Mouse (Mus musculus) liver, embryonic 15.5 days (tissue): ENCODE results near the gene D6Ertd527e. TPM values are rescaled to one million over a fixed set of nuclear protein-coding genes. Genes with fewer than 3 reads are reported as not detected.

ENCODE experiments used
- ATAC-seq: fragments of 200-750 bp; cut with Nextera tagmentation; 2 replicates; pipeline ENCODE4 v1.8.0; 2017; ENCODE audit warnings: moderate number of reproducible peaks, mild to moderate bottlenecking, moderate library complexity; ENCODE audit not compliant: insufficient read depth
- H3K27ac ChIP-seq: fragments of 300-500 bp; sonication (generic); replicated peaks from 2 replicates; pipeline ENCODE4 v1.5.1; 2015; ENCODE audit warnings: mild to moderate bottlenecking, inconsistent platforms
- H3K27me3 ChIP-seq: fragments of 300-500 bp; sonication (generic); 2 replicates; pipeline ENCODE4 v1.6.1; 2015; ENCODE audit warnings: mild to moderate bottlenecking, inconsistent platforms
- H3K36me3 ChIP-seq: fragments of 300-500 bp; sonication (generic); replicated peaks from 2 replicates; pipeline ENCODE4 v1.6.1; 2015; ENCODE audit warnings: moderate library complexity, mild to moderate bottlenecking, inconsistent platforms
- H3K4me1 ChIP-seq: fragments of 300-500 bp; sonication (generic); replicated peaks from 2 replicates; pipeline ENCODE4 v1.6.1; 2015; ENCODE audit warnings: inconsistent platforms
- H3K4me2 ChIP-seq: fragments of 300-500 bp; sonication (generic); 2 replicates; pipeline ENCODE4 v1.6.1; 2015; ENCODE audit warnings: moderate library complexity, mild to moderate bottlenecking, inconsistent platforms
- H3K4me3 ChIP-seq: fragments of 300-500 bp; sonication (generic); replicated peaks from 2 replicates; pipeline ENCODE4 v1.5.1; 2015; ENCODE audit warnings: mild to moderate bottlenecking, inconsistent platforms
- H3K9ac ChIP-seq: fragments of 300-500 bp; sonication (generic); 2 replicates; pipeline ENCODE4 v1.6.1; 2015; ENCODE audit warnings: moderate library complexity, mild to moderate bottlenecking, inconsistent platforms
- H3K9me3 ChIP-seq: fragments of 300-500 bp; sonication (generic); replicated peaks from 2 replicates; pipeline ENCODE4 v1.6.1; 2016; ENCODE audit warnings: inconsistent platforms
- WGBS: fragments of 180-500 bp; shearing (Covaris S2); methylation state at CpG from one replicate; pipeline ENCODE4 v1.1.7; 2015; ENCODE audit warnings: mixed read lengths; ENCODE audit not compliant: insufficient replicate concordance; 5-methylcytosine and 5-hydroxymethylcytosine counted together
- polyA plus RNA-seq: library from polyadenylated mRNA; unstranded; fragments of >200 nt; fragmentation: Nextera tagmentation; extraction: Ambion mirVana; gene quantifications from 2 replicates; pipeline ENCODE4 v1.2.1, GENCODE M21; 2015

The D6Ertd527e gene
- polyA plus RNA-seq, 1 experiment from 2014 or later: not detected

GRCm38 (mm10) chr6:87152461-87153230 lies 48.1 kb downstream of the D6Ertd527e start:
- Histone ChIP-seq H3K4me1 (peaks cover 27% of the 10 kb centered on the region), H3K4me3 (peak overlapping the region; percentile 4; the same call in 1 of the 2 replicates), H3K9me3 (no peaks in the 10 kb centered on the region), H3K36me3 (no peaks in the 10 kb centered on the region), H3K4me2 (peak overlapping the region; percentile 55), H3K9ac (peak overlapping the region; percentile 3; the same call in 1 of the 2 replicates), H3K27me3 (peaks cover 14% of the 10 kb centered on the region; the same call in 1 of the 2 replicates), H3K27ac (peak overlapping the region; percentile 57; the same call in 1 of the 2 replicates)
- ATAC-seq: peak; percentile 90
- 25% methylated on average over 21 of the region's 21 CpGs for WGBS

GRCm38 (mm10) chr6:87153231-87153580 lies 48.7 kb downstream of the D6Ertd527e start:
- H3K27me3 ChIP-seq: peaks cover 17% of the 10 kb centered on the region; the same call in 1 of the 2 replicates
- H3K4me2 ChIP-seq: peak overlapping the region; percentile 55

DNA sequence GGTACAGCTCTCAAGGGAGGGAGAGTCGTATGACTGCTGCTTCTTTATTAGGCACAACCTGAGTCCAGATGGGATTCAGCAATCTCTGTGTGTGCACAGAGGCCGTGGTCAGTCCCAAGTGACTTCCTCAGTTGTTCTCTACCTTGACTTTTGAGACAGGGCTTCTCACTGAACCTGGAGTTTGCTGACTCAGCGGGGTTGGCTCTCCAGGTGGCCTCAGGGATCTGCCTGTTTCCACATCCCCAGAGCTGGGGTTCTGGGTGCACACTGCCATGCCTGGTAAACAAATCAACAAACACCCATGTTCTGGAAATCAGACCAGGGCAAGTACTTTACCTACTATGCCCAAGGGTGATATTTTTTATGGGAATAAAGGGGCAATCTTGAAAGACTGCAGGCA lies 49.3 kb downstream of the D6Ertd527e start:
- WGBS: 76% methylated on average over 3 of the region's 3 CpGs
- no peaks in the 10 kb centered on the region for H3K36me3 ChIP-seq

More at GRCm38 (mm10) chr6:87153231-87153580, 48.7 kb downstream of the D6Ertd527e start:
- no peaks in the 10 kb centered on the region for H3K36me3 ChIP-seq
- H3K4me1 ChIP-seq: peaks cover 27% of the 10 kb centered on the region
- peak; percentile 26 for ATAC-seq
- H3K9me3 ChIP-seq: no peaks in the 10 kb centered on the region
- WGBS: 35% methylated on average over 7 of the region's 7 CpGs
- peak overlapping the region; percentile 3; the same call in 1 of the 2 replicates for H3K9ac ChIP-seq
- H3K4me3 ChIP-seq: peak overlapping the region; percentile 4; the same call in 1 of the 2 replicates
- H3K27ac ChIP-seq: peak overlapping the region; percentile 57

GRCm38 (mm10) chr6:87158062-87158623 lies 53.6 kb downstream of the D6Ertd527e start:
- H3K36me3 ChIP-seq: no peaks in the 10 kb centered on the region
- ATAC-seq: no peak
- no peaks in the 10 kb centered on the region for H3K9me3 ChIP-seq
- no peak overlapping the region for H3K27ac ChIP-seq
- H3K27me3 ChIP-seq: peaks cover 36% of the 10 kb centered on the region
- peaks cover 6% of the 10 kb centered on the region for H3K4me1 ChIP-seq
- WGBS: 64% methylated on average over 7 of the region's 7 CpGs
- no peak overlapping the region for H3K4me3 ChIP-seq
- H3K4me2 ChIP-seq: no peak overlapping the region
- H3K9ac ChIP-seq: no peak overlapping the region

More for the DNA sequence above, 49.3 kb downstream of the D6Ertd527e start:
- H3K27ac ChIP-seq: no peak overlapping the region
- H3K4me2 ChIP-seq: no peak overlapping the region
- H3K9me3 ChIP-seq: no peaks in the 10 kb centered on the region
- peaks cover 17% of the 10 kb centered on the region; the same call in 1 of the 2 replicates for H3K27me3 ChIP-seq
- no peak overlapping the region for H3K4me3 ChIP-seq
- ATAC-seq: no peak
- peaks cover 27% of the 10 kb centered on the region for H3K4me1 ChIP-seq
- H3K9ac ChIP-seq: no peak overlapping the region

GRCm38 (mm10) chr6:87160196-87160595 lies 55.6 kb downstream of the D6Ertd527e start:
- no peak for ATAC-seq
- no peak overlapping the region for H3K9ac ChIP-seq
- peaks cover 32% of the 10 kb centered on the region for H3K27me3 ChIP-seq
- H3K27ac ChIP-seq: no peak overlapping the region
- no peak overlapping the region for H3K4me2 ChIP-seq
- no peaks in the 10 kb centered on the region for H3K9me3 ChIP-seq
- H3K36me3 ChIP-seq: no peaks in the 10 kb centered on the region
- no peak overlapping the region for H3K4me3 ChIP-seq
- no peaks in the 10 kb centered on the region for H3K4me1 ChIP-seq
- 74% methylated on average over 5 of the region's 5 CpGs for WGBS

DNA sequence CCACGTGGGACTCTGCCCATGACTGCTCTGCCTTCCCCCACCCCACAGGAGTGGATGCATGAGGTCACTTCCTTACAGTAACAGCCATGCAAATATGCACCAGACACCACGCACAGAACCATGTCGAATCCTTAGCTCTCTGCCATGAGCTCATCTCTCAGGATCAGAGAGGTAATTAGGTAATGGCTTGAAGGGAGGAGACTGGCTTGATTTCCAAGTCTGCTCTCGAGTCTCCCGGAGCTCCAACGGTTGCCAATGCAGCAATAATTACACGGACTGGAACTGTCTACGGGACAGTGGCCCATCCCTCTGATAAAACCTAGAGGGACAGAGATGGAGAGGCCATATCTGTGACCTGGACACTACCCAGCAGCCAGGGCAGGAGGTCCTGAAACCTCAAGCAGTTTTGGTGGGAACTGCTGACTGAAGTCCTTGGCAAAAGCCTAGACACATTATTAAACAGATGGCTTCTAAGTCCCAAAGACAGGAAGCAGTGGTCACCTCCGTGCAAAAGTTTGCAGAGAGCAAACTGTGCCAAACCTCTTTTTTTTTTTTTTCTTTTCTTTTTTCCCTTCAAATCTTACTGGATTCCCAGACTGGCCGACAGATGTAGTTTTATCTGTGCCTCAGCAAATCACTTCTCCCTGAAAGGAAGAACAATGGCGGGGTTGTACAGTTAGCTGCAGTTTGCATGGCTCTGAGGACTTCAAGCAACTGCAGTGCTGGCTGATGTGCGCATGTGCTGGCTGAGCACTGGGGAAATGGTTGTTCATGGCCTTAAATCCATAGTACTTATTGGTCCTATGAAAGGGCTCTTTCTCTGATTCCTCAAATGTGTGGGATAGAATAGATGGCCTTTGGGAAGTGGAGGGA lies 57.1 kb downstream of the D6Ertd527e start:
- Histone ChIP-seq H3K27me3 (peaks cover 28% of the 10 kb centered on the region), H3K4me3 (no peak overlapping the region), H3K27ac (no peak overlapping the region), H3K36me3 (no peaks in the 10 kb centered on the region), H3K4me1 (no peaks in the 10 kb centered on the region), H3K4me2 (no peak overlapping the region), H3K9me3 (no peaks in the 10 kb centered on the region), H3K9ac (no peak overlapping the region)
- no peak for ATAC-seq
- WGBS: 56% methylated on average over 12 of the region's 12 CpGs

Other genes starting within 250 kb of the D6Ertd527e start
- 40.3 and 42.2 TPM in 2 replicates for gene Nfu1, start 95.5 kb upstream of the D6Ertd527e start, polyA plus RNA-seq
- gene Gfpt1, start 61.9 kb upstream of the D6Ertd527e start, polyA plus RNA-seq: 6.5 and 6.7 TPM in 2 replicates
- gene Antxr1, start 231.1 kb downstream of the D6Ertd527e start, polyA plus RNA-seq: 0.47 and 0.54 TPM in 2 replicates
- not detected in 2 replicates for gene Gkn1, start 246.2 kb downstream of the D6Ertd527e start, polyA plus RNA-seq